Comparison of ENCODE assay signal across 16 mouse cellular contexts in genomic region chr12:69796311-69796710, GRCm38 (mm10).
"Had no signal": no experiment of that assay in that cellular context is flagged by ENCODE, and none has a peak within 500 bp of the region (broad histone marks: within the 10 kb centered on the region; RNA-seq: fewer than 3 reads in every experiment).

No protein-coding gene starts in this region.

- H3K9ac ChIP-seq: limb, embryonic 13.5 days; liver, embryonic 12.5 days; lung, embryonic 14.5 days; neural tube, embryonic 15.5 days; stomach, embryonic 15.5 days had no signal

- H3K4me2 ChIP-seq: limb, embryonic 13.5 days; liver, embryonic 12.5 days; lung, embryonic 14.5 days; neural tube, embryonic 15.5 days; stomach, embryonic 15.5 days had no signal

- H3K27ac ChIP-seq: layer of hippocampus, adult 2 months; limb, embryonic 13.5 days; liver, embryonic 12.5 days; midbrain, embryonic 10.5 days; neural tube, embryonic 15.5 days; stomach, embryonic 15.5 days had no signal

- ATAC-seq: intestine, embryonic 16.5 days; liver, embryonic 12.5 days had no signal

- H3K9me3 ChIP-seq: limb, embryonic 13.5 days; liver, embryonic 12.5 days; midbrain, embryonic 10.5 days; neural tube, embryonic 15.5 days; stomach, embryonic 15.5 days had no signal

- H3K4me1 ChIP-seq: stomach, embryonic 15.5 days had no signal

- DNase-seq: left cerebral cortex, postnatal 4 days; lung, embryonic 14.5 days; lung, postnatal 10 days; lung, postnatal 4 days; midbrain, embryonic 14.5 days; retina, postnatal 1 day; right cerebral cortex, postnatal 4 days; thymus, postnatal 36 days had no signal

- H3K27me3 ChIP-seq: neural tube, embryonic 15.5 days; stomach, embryonic 15.5 days had no signal

- H3K4me3 ChIP-seq: layer of hippocampus, adult 2 months; limb, embryonic 13.5 days; liver, embryonic 12.5 days; midbrain, embryonic 10.5 days; myocyte; neural tube, embryonic 15.5 days; stomach, embryonic 15.5 days had no signal

- H3K36me3 ChIP-seq: limb, embryonic 13.5 days; liver, embryonic 12.5 days; midbrain, embryonic 10.5 days; neural tube, embryonic 15.5 days; stomach, embryonic 15.5 days had no signal
